Mouse (Mus musculus) MEL (cell line): ENCODE data around the gene Vps11.

Experiments used
- CTCF ChIP-seq, 3 experiments: IDR thresholded peaks in 2 of 3; conservative IDR thresholded peaks in 1 of 3; 2 replicates each; pipeline ENCODE4 v1.5.1; 2011 to 2012; ENCODE audit warnings: low read length in 3 of 3, low read depth in 2 of 3, mild to moderate bottlenecking in 2 of 3, improper control_type of control experiment in 1 of 3, inconsistent platforms in 1 of 3, mixed read lengths in 1 of 3, moderate library complexity in 1 of 3; ENCODE audit not compliant: control insufficient read depth in 1 of 3, insufficient read depth in 1 of 3, poor library complexity in 1 of 3, severe bottlenecking in 1 of 3
- EP300 ChIP-seq, 2 experiments: IDR thresholded peaks; 2 replicates each; pipeline ENCODE4 v1.6.1; 2011; ENCODE audit warnings: improper control_type of control experiment in 2 of 2, low read length in 2 of 2, low read depth in 1 of 2, mild to moderate bottlenecking in 1 of 2
- POLR2A ChIP-seq, 2 experiments: IDR thresholded peaks; 2 replicates each; pipeline ENCODE4 v1.6.1; 2011 to 2012; ENCODE audit warnings: low read length in 2 of 2, mild to moderate bottlenecking in 2 of 2, control low read depth in 1 of 2, improper control_type of control experiment in 1 of 2, low read depth in 1 of 2, moderate library complexity in 1 of 2; ENCODE audit not compliant: control insufficient read depth in 1 of 2, insufficient read depth in 1 of 2, poor library complexity in 1 of 2
- RAD21 ChIP-seq: IDR thresholded peaks from 2 replicates; pipeline ENCODE4 v1.6.1; 2011; ENCODE audit warnings: mild to moderate bottlenecking, low read depth, low read length, improper control_type of control experiment
- TAL1 ChIP-seq: IDR thresholded peaks from 2 replicates; pipeline ENCODE4 v1.6.1; 2012; ENCODE audit warnings: mild to moderate bottlenecking, inconsistent platforms, low read length, moderate library complexity, mixed read lengths
- TBP ChIP-seq: IDR thresholded peaks from 2 replicates; pipeline ENCODE4 v1.8.0; 2011; ENCODE audit warnings: low read depth, low read length, improper control_type of control experiment
- UBTF ChIP-seq: IDR thresholded peaks from 2 replicates; pipeline ENCODE4 v1.6.1; 2012; ENCODE audit warnings: low read depth, mild to moderate bottlenecking, inconsistent platforms, low read length, improper control_type of control experiment, moderate library complexity, borderline replicate concordance; ENCODE audit not compliant: insufficient read depth
- USF1 ChIP-seq: IDR thresholded peaks from 2 replicates; pipeline ENCODE4 v1.6.1; 2014; ENCODE audit warnings: low read depth, mild to moderate bottlenecking, inconsistent platforms, low read length, improper control_type of control experiment, moderate library complexity
- ZC3H11A ChIP-seq: IDR thresholded peaks from 2 replicates; pipeline ENCODE4 v1.6.1; 2012; ENCODE audit warnings: low read depth, mild to moderate bottlenecking, inconsistent platforms, low read length, improper control_type of control experiment

- no peak for TF ChIP-seq CTCF (IDR thresholded peaks at IDR 0.05 in 2 of 3, conservative IDR thresholded peaks at IDR 0.05 in 1 of 3; ENCODE audit: control insufficient read depth in 1 of 3, insufficient read depth in 1 of 3, low read depth in 2 of 3, low read length in 3 of 3, poor library complexity in 1 of 3, severe bottlenecking in 1 of 3)
- no peak for TF ChIP-seq EP300 (IDR thresholded peaks at IDR 0.05; ENCODE audit: low read depth in 1 of 2, low read length in 2 of 2)
- 0 out of 4 replicates have a peak, but pooled peaks of 1 of the 2 experiments have one; percentile 3 for TF ChIP-seq POLR2A (IDR thresholded peaks at IDR 0.05; ENCODE audit: control insufficient read depth in 1 of 2, insufficient read depth in 1 of 2, low read depth in 1 of 2, low read length in 2 of 2, poor library complexity in 1 of 2)
- TF ChIP-seq RAD21, result no peak
- no peak for TF ChIP-seq UBTF
- TF ChIP-seq ZC3H11A, result no peak
- TF ChIP-seq TBP, result peak; percentile 1; the same call in 1 of the 2 replicates
- TF ChIP-seq TAL1, result no peak
- 0 out of 2 replicates have a peak, but pooled peaks have one; percentile 7 for TF ChIP-seq USF1
Measured at GRCm38 (mm10) chr9:44407752-44408097, 46.3 kb upstream of the Vps11 start.
